Mouse (Mus musculus) spleen, adult 18-20 months (tissue): ENCODE measurements at regions not wholly inside any gene's neighbourhood (a gene's known extent, or its start where the extent isn't known, plus 50 kb on each side); places are given as distances from the start of the nearest gene placed in this dataset.

Source experiments
- DNase-seq, 2 experiments: peaks; one replicate each; pipeline ENCODE4 v3.0.0; 2022; ENCODE audit warnings: mixed read lengths in 2 of 2

- DNase-seq: no peak
Measured at GRCm38 (mm10) chr13:54320212-54320611, 50.9 kb upstream of the Cplx2 start.

DNA sequence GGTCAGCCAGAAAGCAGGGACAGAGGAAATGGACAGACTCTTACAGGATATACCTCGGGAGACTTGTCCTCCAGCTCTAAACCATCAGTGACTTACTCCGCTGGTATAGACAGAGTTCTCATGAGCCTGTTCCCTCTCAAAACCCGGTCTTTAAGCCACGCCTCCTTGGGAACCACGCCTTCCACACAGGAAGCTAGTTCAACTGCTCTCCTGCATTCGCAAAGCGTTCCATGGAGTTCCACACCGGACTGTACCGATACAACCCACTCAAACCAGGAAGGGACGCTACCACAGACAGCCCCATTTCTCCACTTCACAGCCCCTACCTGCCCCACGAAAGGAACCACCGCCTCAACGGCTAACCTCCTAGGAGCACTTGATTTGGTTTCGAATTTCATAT is 50.1 kb upstream of the Cplx2 start:
- no peak for DNase-seq
